Mouse (Mus musculus) intestine, postnatal 0 days (tissue): ENCODE results near the gene Rab3b. TPM values are rescaled to one million over a fixed set of nuclear protein-coding genes. Genes with fewer than 3 reads are reported as not detected.

Source experiments
- ATAC-seq: fragments of 200-750 bp; cut with Nextera tagmentation; 2 replicates; pipeline ENCODE4 v1.8.0; 2017; ENCODE audit warnings: mild to moderate bottlenecking, moderate TSS enrichment, moderate library complexity
- H3K27ac ChIP-seq: fragments of 300-500 bp; sonication (generic); 2 replicates; pipeline ENCODE4 v1.5.1; 2014; ENCODE audit warnings: mild to moderate bottlenecking, low read depth, low read length, moderate library complexity
- H3K27me3 ChIP-seq: fragments of 300-500 bp; sonication (generic); replicated peaks from 2 replicates; pipeline ENCODE4 v1.6.1; 2014; ENCODE audit warnings: low read length, mixed read lengths; ENCODE audit not compliant: control insufficient read depth, insufficient read depth
- H3K36me3 ChIP-seq: fragments of 300-500 bp; sonication (generic); 2 replicates; pipeline ENCODE4 v1.6.1; 2014; ENCODE audit warnings: mild to moderate bottlenecking, moderate library complexity; ENCODE audit not compliant: control insufficient read depth, insufficient read depth
- H3K4me1 ChIP-seq: fragments of 300-500 bp; sonication (generic); replicated peaks from 2 replicates; pipeline ENCODE4 v1.6.1; 2014; ENCODE audit warnings: antibody characterized with exemption, low read length, mixed read lengths; ENCODE audit not compliant: control insufficient read depth, insufficient read depth
- H3K4me2 ChIP-seq: fragments of 300-500 bp; sonication (generic); replicated peaks from 2 replicates; pipeline ENCODE4 v1.6.1; 2014; ENCODE audit warnings: low read depth, mild to moderate bottlenecking, moderate library complexity
- H3K4me3 ChIP-seq: fragments of 300-500 bp; sonication (generic); 2 replicates; pipeline ENCODE4 v1.5.1; 2014; ENCODE audit warnings: low read depth, low read length
- H3K9ac ChIP-seq: fragments of 300-500 bp; sonication (generic); 2 replicates; pipeline ENCODE4 v1.6.1; 2014; ENCODE audit warnings: mild to moderate bottlenecking, low read depth, low read length
- H3K9me3 ChIP-seq: fragments of 300-500 bp; sonication (generic); 2 replicates; pipeline ENCODE4 v1.6.1; 2016; ENCODE audit warnings: mixed run types; ENCODE audit not compliant: control insufficient read depth
- CTCF ChIP-seq: sonication (generic); IDR thresholded peaks from 2 replicates; pipeline ENCODE4 v1.5.1; 2016; ENCODE audit warnings: low read depth, mild to moderate bottlenecking, control low read depth, antibody characterized with exemption, moderate library complexity
- WGBS: fragments of 180-500 bp; shearing (Covaris S2); extraction: QIAGEN DNeasy Blood & Tissue Kit; methylation state at CpG from one replicate; pipeline ENCODE4 v1.1.7; 2014; 5-methylcytosine and 5-hydroxymethylcytosine counted together
- polyA plus RNA-seq: library from polyadenylated mRNA; unstranded; fragments of >200 nt; fragmentation: Nextera tagmentation; extraction: Ambion mirVana; gene quantifications from 2 replicates; pipeline ENCODE4 v1.2.1, GENCODE M21; 2015

The Rab3b gene
- polyA plus RNA-seq, 1 experiment from 2014 or later = 12.7 TPM

- 90% methylated on average over 3 of the region's 3 CpGs for WGBS
- H3K9me3 ChIP-seq = no peaks in the 10 kb centered on the region
- no peak for ATAC-seq
- H3K27me3 ChIP-seq = no peaks in the 10 kb centered on the region
- no peaks in the 10 kb centered on the region for H3K36me3 ChIP-seq
- no peak overlapping the region for H3K27ac ChIP-seq
- H3K4me1 ChIP-seq = no peaks in the 10 kb centered on the region
- H3K4me3 ChIP-seq = no peak overlapping the region
- no peak overlapping the region for H3K4me2 ChIP-seq
- no peak for TF ChIP-seq CTCF
- H3K9ac ChIP-seq = no peak overlapping the region
Measured at GRCm38 (mm10) chr4:108959696-108960095, 80.8 kb downstream of the Rab3b start.

- 84% methylated on average over 4 of the region's 4 CpGs for WGBS
- no peak for TF ChIP-seq CTCF
- no peak for ATAC-seq
- Histone ChIP-seq H3K9me3 (no peaks in the 10 kb centered on the region), H3K4me1 (no peaks in the 10 kb centered on the region), H3K4me2 (no peak overlapping the region), H3K36me3 (no peaks in the 10 kb centered on the region), H3K9ac (no peak overlapping the region), H3K27me3 (no peaks in the 10 kb centered on the region), H3K27ac (no peak overlapping the region), H3K4me3 (no peak overlapping the region)
Measured at GRCm38 (mm10) chr4:108960619-108961460, 82.0 kb downstream of the Rab3b start.

- TF ChIP-seq CTCF = no peak
- Histone ChIP-seq H3K4me2 (no peak overlapping the region), H3K9ac (no peak overlapping the region), H3K4me3 (no peak overlapping the region), H3K27me3 (no peaks in the 10 kb centered on the region), H3K4me1 (no peaks in the 10 kb centered on the region), H3K27ac (no peak overlapping the region), H3K9me3 (no peaks in the 10 kb centered on the region), H3K36me3 (no peaks in the 10 kb centered on the region)
- ATAC-seq = no peak
- 83% methylated on average over 6 of the region's 6 CpGs for WGBS
Measured at GRCm38 (mm10) chr4:108963017-108963416, 84.2 kb downstream of the Rab3b start.

- no peak for TF ChIP-seq CTCF
- Histone ChIP-seq H3K4me3 (no peak overlapping the region), H3K4me2 (no peak overlapping the region), H3K36me3 (no peaks in the 10 kb centered on the region), H3K9me3 (no peaks in the 10 kb centered on the region), H3K27ac (no peak overlapping the region), H3K4me1 (no peaks in the 10 kb centered on the region), H3K9ac (no peak overlapping the region), H3K27me3 (no peaks in the 10 kb centered on the region)
- WGBS = 37% methylated on average over 3 of the region's 3 CpGs
- ATAC-seq = no peak
Measured at GRCm38 (mm10) chr4:108969517-108969916, 90.7 kb downstream of the Rab3b start.

- Histone ChIP-seq H3K9ac (no peak overlapping the region), H3K27ac (no peak overlapping the region), H3K4me2 (no peak overlapping the region), H3K36me3 (no peaks in the 10 kb centered on the region), H3K27me3 (no peaks in the 10 kb centered on the region), H3K9me3 (no peaks in the 10 kb centered on the region), H3K4me3 (no peak overlapping the region), H3K4me1 (no peaks in the 10 kb centered on the region)
- WGBS = 64% methylated on average over 5 of the region's 5 CpGs
- no peak for ATAC-seq
- no peak for TF ChIP-seq CTCF
Measured at GRCm38 (mm10) chr4:108971054-108971453, 92.2 kb downstream of the Rab3b start.

GRCm38 (mm10) chr4:108976458-108977071 is 97.7 kb downstream of the Rab3b start:
- Histone ChIP-seq H3K9me3 (no peaks in the 10 kb centered on the region), H3K4me2 (no peak overlapping the region), H3K36me3 (no peaks in the 10 kb centered on the region), H3K4me3 (no peak overlapping the region), H3K27me3 (no peaks in the 10 kb centered on the region), H3K4me1 (no peaks in the 10 kb centered on the region), H3K9ac (no peak overlapping the region), H3K27ac (no peak overlapping the region)
- no peak for ATAC-seq
- peak; percentile 89 for TF ChIP-seq CTCF
- 42% methylated on average over 6 of the region's 6 CpGs for WGBS
